Mouse (Mus musculus): ENCODE data around the gene Efcab5. TPM values are rescaled to one million over a fixed set of nuclear protein-coding genes. Genes with fewer than 3 reads are reported as not detected.

Gene Efcab5
- polyA plus RNA-seq (2014; fragmentation: Nextera tagmentation; extraction: Ambion mirVana): 0.24 and 0.29 TPM in 2 replicates

- Histone ChIP-seq H3K27me3 (ENCODE audit: control insufficient read depth, insufficient read depth, low read length) (no peaks in the 10 kb centered on the region), H3K4me1 (ENCODE audit: control insufficient read depth, insufficient read depth, low read length) (no peaks in the 10 kb centered on the region; the same call in 1 of the 2 replicates), H3K36me3 (ENCODE audit: control insufficient read depth, insufficient read depth, low read length) (no peaks in the 10 kb centered on the region), H3K9ac (ENCODE audit: low read depth, low read length) (no peak within 1 kb of the TSS), H3K4me3 (ENCODE audit: low read length) (no peak within 1 kb of the TSS), H3K27ac (ENCODE audit: low read depth, low read length) (no peak within 1 kb of the TSS), H3K9me3 (ENCODE audit: control insufficient read depth, low read length) (no peaks in the 10 kb centered on the region), H3K4me2 (replicated peaks; ENCODE audit: low read depth, low read length) (no peak within 1 kb of the TSS)
- WGBS: 73% methylated on average over 6 of the region's 6 CpGs
- ATAC-seq (ENCODE audit: low FRiP score, low TSS enrichment): no peak
Observed at GRCm38 (mm10) chr11:77188868-77189267, at the start of gene Efcab5. Gene Efcab5, minus strand, starts transcription at chr11:77188968.

- Histone ChIP-seq H3K4me3 (ENCODE audit: low read length) (no peak overlapping the region), H3K27me3 (ENCODE audit: control insufficient read depth, insufficient read depth, low read length) (no peaks in the 10 kb centered on the region), H3K4me2 (replicated peaks; ENCODE audit: low read depth, low read length) (no peak overlapping the region), H3K27ac (ENCODE audit: low read depth, low read length) (no peak overlapping the region), H3K36me3 (ENCODE audit: control insufficient read depth, insufficient read depth, low read length) (no peaks in the 10 kb centered on the region), H3K4me1 (ENCODE audit: control insufficient read depth, insufficient read depth, low read length) (no peaks in the 10 kb centered on the region), H3K9me3 (ENCODE audit: control insufficient read depth, low read length) (no peaks in the 10 kb centered on the region), H3K9ac (ENCODE audit: low read depth, low read length) (no peak overlapping the region)
- WGBS: 95% methylated on average over 1 of the region's 1 CpGs
- no peak for ATAC-seq (ENCODE audit: low FRiP score, low TSS enrichment)
Observed at GRCm38 (mm10) chr11:77235267-77235666, 46.5 kb upstream of the Efcab5 start.

- no peak for ATAC-seq (ENCODE audit: low FRiP score, low TSS enrichment)
- 95% methylated on average over 2 of the region's 2 CpGs for WGBS
- H3K36me3 ChIP-seq (ENCODE audit: control insufficient read depth, insufficient read depth, low read length): no peaks in the 10 kb centered on the region
Observed at GRCm38 (mm10) chr11:77231514-77231913, 42.7 kb upstream of the Efcab5 start.

DNA sequence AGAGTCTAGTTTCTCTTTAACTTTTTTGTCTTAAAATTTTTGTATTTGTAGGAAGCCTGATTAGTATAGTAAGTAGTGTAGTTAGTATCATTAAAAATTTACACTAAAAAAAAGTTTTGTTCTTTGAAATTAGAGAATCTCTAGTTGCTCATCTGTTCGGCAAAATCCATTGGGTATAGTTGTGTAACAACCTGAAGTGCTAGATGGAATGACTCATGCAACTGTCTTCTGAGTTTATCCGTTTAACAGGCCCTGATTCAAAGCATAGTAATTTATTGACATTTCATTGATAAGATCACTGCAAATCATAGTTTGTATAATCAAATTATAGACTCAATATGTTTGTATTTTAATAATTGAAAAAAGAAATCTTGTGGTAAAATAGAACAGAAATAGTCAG is 42.0 kb upstream of the Efcab5 start:
- Histone ChIP-seq H3K9ac (ENCODE audit: low read depth, low read length) (no peak overlapping the region), H3K4me1 (ENCODE audit: control insufficient read depth, insufficient read depth, low read length) (no peaks in the 10 kb centered on the region), H3K27me3 (ENCODE audit: control insufficient read depth, insufficient read depth, low read length) (no peaks in the 10 kb centered on the region), H3K9me3 (ENCODE audit: control insufficient read depth, low read length) (no peaks in the 10 kb centered on the region), H3K4me3 (ENCODE audit: low read length) (no peak overlapping the region), H3K4me2 (replicated peaks; ENCODE audit: low read depth, low read length) (no peak overlapping the region), H3K27ac (ENCODE audit: low read depth, low read length) (no peak overlapping the region), H3K36me3 (ENCODE audit: control insufficient read depth, insufficient read depth, low read length) (no peaks in the 10 kb centered on the region)
- WGBS: 79% methylated on average over 2 of the region's 2 CpGs
- ATAC-seq (ENCODE audit: low FRiP score, low TSS enrichment): no peak

More at GRCm38 (mm10) chr11:77231514-77231913, 42.7 kb upstream of the Efcab5 start:
- Histone ChIP-seq H3K4me1 (ENCODE audit: control insufficient read depth, insufficient read depth, low read length) (no peaks in the 10 kb centered on the region), H3K27ac (ENCODE audit: low read depth, low read length) (no peak overlapping the region), H3K27me3 (ENCODE audit: control insufficient read depth, insufficient read depth, low read length) (no peaks in the 10 kb centered on the region), H3K4me3 (ENCODE audit: low read length) (no peak overlapping the region), H3K9me3 (ENCODE audit: control insufficient read depth, low read length) (no peaks in the 10 kb centered on the region), H3K9ac (ENCODE audit: low read depth, low read length) (no peak overlapping the region), H3K4me2 (replicated peaks; ENCODE audit: low read depth, low read length) (no peak overlapping the region)

DNA sequence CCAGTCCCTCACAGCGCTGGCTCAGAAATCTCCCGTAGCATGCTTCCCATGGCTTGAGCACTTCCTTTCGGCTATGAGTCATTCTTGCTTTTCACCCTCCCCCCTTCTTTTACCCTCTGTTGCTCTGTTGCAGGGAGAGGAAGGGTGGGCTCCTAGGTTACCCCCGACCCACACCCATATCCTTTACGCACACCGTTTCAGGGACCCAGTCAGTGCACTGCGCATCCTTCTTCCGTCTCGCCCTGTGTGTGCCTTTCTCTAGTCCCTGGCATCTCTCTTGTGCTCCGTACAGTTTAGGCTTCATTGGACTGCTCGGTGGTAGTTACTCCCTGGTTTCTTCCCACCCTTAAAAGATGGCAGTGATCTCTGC is 28.0 kb upstream of the Efcab5 start:
- H3K4me3 ChIP-seq (ENCODE audit: low read length): peak overlapping the region; percentile 63
- under 1% methylated on average over 11 of the region's 11 CpGs for WGBS
- no peaks in the 10 kb centered on the region for H3K9me3 ChIP-seq (ENCODE audit: control insufficient read depth, low read length)
- ATAC-seq (ENCODE audit: low FRiP score, low TSS enrichment): peak; percentile 66
- H3K9ac ChIP-seq (ENCODE audit: low read depth, low read length): peak overlapping the region; percentile 69
- no peaks in the 10 kb centered on the region for H3K36me3 ChIP-seq (ENCODE audit: control insufficient read depth, insufficient read depth, low read length)
- H3K27me3 ChIP-seq (ENCODE audit: control insufficient read depth, insufficient read depth, low read length): no peaks in the 10 kb centered on the region
- peak overlapping the region; percentile 83 for H3K27ac ChIP-seq (ENCODE audit: low read depth, low read length)
- H3K4me2 ChIP-seq (replicated peaks; ENCODE audit: low read depth, low read length): peak overlapping the region; percentile 74
- H3K4me1 ChIP-seq (ENCODE audit: control insufficient read depth, insufficient read depth, low read length): peaks cover 7% of the 10 kb centered on the region; the same call in 1 of the 2 replicates

DNA sequence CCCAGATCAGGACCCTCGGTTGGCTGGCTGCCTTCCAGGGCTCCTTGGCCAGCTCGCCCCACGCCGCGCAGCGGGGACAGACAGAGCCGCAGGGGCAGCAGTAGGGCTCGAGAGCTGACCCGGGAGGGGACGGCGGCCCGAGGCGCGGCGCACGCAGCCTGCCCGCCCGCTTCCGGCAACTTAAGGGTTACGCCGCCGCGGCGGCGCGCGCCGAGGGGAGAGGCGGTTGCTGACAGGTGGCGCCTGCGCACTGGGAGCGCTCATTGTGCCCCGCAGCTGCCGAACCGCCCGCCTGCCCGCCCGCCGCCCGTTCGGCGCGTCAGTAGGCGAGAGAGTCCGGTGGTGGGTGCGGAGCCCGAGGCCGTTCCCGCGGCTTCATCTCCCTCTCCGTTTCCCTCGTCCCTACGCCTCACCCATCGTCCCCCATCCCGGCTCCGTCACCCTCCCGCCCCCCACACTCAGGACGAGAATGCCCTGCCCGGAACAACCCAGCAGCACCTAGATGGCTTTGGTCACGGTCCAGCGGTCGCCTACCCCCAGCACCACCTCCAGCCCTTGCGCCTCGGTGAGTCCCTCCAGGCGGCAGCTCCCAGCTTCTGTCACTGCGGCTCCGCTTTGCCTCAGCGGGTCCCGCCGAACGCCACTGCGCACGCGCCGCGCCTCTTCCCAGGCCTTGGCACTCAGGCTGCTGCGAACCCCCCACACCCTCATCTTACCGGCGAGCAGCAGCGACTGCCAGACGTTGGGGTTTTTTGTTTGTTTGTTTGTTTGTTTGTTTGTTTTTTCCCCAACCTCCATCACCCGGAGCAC is 27.4 kb upstream of the Efcab5 start, which contains the start of gene Ssh2:
Gene Ssh2, plus strand, starts transcription at position 337 of the 810 bp plus-strand sequence.
- no peaks in the 10 kb centered on the region for H3K9me3 ChIP-seq (ENCODE audit: control insufficient read depth, low read length)
- peak within 1 kb of the TSS; percentile 63 for H3K4me3 ChIP-seq (ENCODE audit: low read length)
- WGBS: under 1% methylated on average over 72 of the region's 82 CpGs
- peaks cover 7% of the 10 kb centered on the region; the same call in 1 of the 2 replicates for H3K4me1 ChIP-seq (ENCODE audit: control insufficient read depth, insufficient read depth, low read length)
- H3K27ac ChIP-seq (ENCODE audit: low read depth, low read length): peak within 1 kb of the TSS; percentile 83
- H3K9ac ChIP-seq (ENCODE audit: low read depth, low read length): peak within 1 kb of the TSS; percentile 69
- ATAC-seq (ENCODE audit: low FRiP score, low TSS enrichment): peak; percentile 92
- peak within 1 kb of the TSS; percentile 74 for H3K4me2 ChIP-seq (replicated peaks; ENCODE audit: low read depth, low read length)
- H3K27me3 ChIP-seq (ENCODE audit: control insufficient read depth, insufficient read depth, low read length): no peaks in the 10 kb centered on the region
- H3K36me3 ChIP-seq (ENCODE audit: control insufficient read depth, insufficient read depth, low read length): no peaks in the 10 kb centered on the region

DNA sequence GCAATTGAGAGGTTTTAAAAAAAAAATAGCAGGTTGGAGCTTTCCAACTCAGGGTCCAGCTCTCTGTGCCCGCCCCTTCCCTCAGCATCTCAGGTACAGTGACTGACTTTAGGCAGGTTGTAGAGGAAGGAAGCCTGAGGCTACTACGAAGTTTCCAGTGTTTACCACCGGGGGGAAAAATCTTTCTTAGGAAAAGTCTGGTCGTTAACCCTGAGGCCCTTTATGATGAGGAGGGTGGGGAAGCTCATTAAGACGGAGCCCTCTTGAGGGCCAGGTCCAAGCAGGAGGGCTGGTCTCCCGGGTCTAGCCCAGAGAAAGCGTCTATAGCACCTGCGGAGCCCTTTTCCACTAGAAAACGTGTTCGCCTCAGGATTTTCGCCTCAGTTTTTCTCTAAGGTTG is 26.7 kb upstream of the Efcab5 start:
- H3K4me2 ChIP-seq (replicated peaks; ENCODE audit: low read depth, low read length): peak overlapping the region; percentile 74
- WGBS: under 1% methylated on average over 11 of the region's 11 CpGs
- H3K4me3 ChIP-seq (ENCODE audit: low read length): peak overlapping the region; percentile 63
- no peaks in the 10 kb centered on the region for H3K9me3 ChIP-seq (ENCODE audit: control insufficient read depth, low read length)
- ATAC-seq (ENCODE audit: low FRiP score, low TSS enrichment): peak; percentile 44; the same call in 1 of the 2 replicates
- H3K9ac ChIP-seq (ENCODE audit: low read depth, low read length): peak overlapping the region; percentile 69
- H3K36me3 ChIP-seq (ENCODE audit: control insufficient read depth, insufficient read depth, low read length): no peaks in the 10 kb centered on the region
- peak overlapping the region; percentile 83 for H3K27ac ChIP-seq (ENCODE audit: low read depth, low read length)
- H3K4me1 ChIP-seq (ENCODE audit: control insufficient read depth, insufficient read depth, low read length): peaks cover 7% of the 10 kb centered on the region; the same call in 1 of the 2 replicates
- no peaks in the 10 kb centered on the region for H3K27me3 ChIP-seq (ENCODE audit: control insufficient read depth, insufficient read depth, low read length)

DNA sequence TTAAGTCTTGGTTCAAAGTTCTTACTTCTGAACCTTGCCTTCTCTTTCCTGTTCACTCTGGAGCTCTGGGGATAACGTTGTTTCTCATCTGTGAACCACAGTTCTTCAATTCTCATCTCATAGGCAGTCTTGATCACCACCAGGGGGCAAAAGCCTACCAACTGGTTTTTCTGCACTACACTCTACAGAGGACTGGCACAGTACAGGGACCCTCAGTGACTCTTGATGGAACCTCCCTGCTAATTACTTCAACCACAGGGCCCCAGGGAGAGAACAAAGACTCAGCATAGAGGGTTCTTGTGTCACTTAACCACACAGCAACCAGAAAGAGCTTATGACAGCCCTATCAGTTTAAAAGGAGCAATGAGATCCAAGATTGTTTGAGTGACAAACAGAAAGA is 26.0 kb upstream of the Efcab5 start:
- Histone ChIP-seq H3K9me3 (ENCODE audit: control insufficient read depth, low read length) (no peaks in the 10 kb centered on the region), H3K27me3 (ENCODE audit: control insufficient read depth, insufficient read depth, low read length) (no peaks in the 10 kb centered on the region), H3K27ac (ENCODE audit: low read depth, low read length) (no peak overlapping the region), H3K9ac (ENCODE audit: low read depth, low read length) (no peak overlapping the region), H3K4me1 (ENCODE audit: control insufficient read depth, insufficient read depth, low read length) (peaks cover 7% of the 10 kb centered on the region; the same call in 1 of the 2 replicates), H3K4me2 (replicated peaks; ENCODE audit: low read depth, low read length) (no peak overlapping the region), H3K4me3 (ENCODE audit: low read length) (no peak overlapping the region), H3K36me3 (ENCODE audit: control insufficient read depth, insufficient read depth, low read length) (no peaks in the 10 kb centered on the region)
- no peak; the same call in 1 of the 2 replicates for ATAC-seq (ENCODE audit: low FRiP score, low TSS enrichment)
- 4% methylated on average over 1 of the region's 1 CpGs for WGBS

DNA sequence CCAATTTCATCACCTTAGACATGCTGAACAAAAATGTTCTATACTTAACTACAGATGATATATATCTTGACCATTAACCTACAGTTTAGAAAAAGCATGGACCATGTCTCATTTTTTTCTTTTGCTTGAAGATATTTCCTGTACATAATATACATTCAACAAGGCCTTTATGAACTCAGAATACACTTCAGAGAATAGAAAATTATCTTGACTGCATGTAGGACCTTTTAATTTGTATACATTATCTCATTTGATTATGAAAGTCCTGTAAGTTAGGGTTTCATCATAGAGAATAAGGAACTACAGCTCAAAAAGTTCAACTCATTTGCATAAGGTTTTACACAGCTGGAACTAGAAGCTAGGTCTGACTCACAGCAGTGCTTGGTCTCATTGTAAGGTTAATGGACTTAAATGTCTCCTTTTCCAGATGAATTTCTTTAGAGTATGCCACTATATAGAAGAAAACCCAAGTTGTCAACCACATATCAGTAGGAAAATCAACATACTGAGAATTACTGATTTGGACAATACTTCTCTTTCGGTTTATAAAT is 25.4 kb upstream of the Efcab5 start:
- Histone ChIP-seq H3K9me3 (ENCODE audit: control insufficient read depth, low read length) (no peaks in the 10 kb centered on the region), H3K4me1 (ENCODE audit: control insufficient read depth, insufficient read depth, low read length) (peaks cover 7% of the 10 kb centered on the region; the same call in 1 of the 2 replicates), H3K4me3 (ENCODE audit: low read length) (no peak overlapping the region), H3K9ac (ENCODE audit: low read depth, low read length) (no peak overlapping the region), H3K27me3 (ENCODE audit: control insufficient read depth, insufficient read depth, low read length) (no peaks in the 10 kb centered on the region), H3K36me3 (ENCODE audit: control insufficient read depth, insufficient read depth, low read length) (no peaks in the 10 kb centered on the region), H3K27ac (ENCODE audit: low read depth, low read length) (no peak overlapping the region), H3K4me2 (replicated peaks; ENCODE audit: low read depth, low read length) (no peak overlapping the region)
- WGBS: 90% methylated on average over 1 of the region's 1 CpGs
- ATAC-seq (ENCODE audit: low FRiP score, low TSS enrichment): no peak

Data from kidney, embryonic 14.5 days (tissue).